Mouse (Mus musculus): ENCODE data around the gene Tbx15.

DNA sequence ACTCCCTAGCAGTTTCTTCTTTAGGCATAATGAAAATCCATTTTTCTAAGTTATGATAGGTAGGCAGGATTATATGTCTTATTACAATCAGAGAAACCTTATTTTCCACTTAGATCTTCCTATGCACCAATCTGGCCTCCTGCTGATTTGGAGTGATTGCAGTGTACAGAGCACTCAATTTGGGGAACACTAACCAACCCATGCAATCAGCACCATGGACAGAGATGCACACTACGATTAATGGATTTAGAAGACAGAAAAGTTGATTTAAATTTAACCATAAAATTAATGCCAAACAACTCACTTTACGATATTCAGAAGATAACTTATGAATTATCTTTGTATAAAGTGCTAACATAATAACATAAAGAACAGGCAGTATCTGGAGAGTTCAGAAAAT is 70.7 kb downstream of the Tbx15 start:
- no peak for TF ChIP-seq CTCF (IDR thresholded peaks at IDR 0.05; ENCODE audit: low read depth)
- no peak for TF ChIP-seq EP300 (IDR thresholded peaks at IDR 0.05; ENCODE audit: low read depth)

Measured in liver, postnatal 0 days (tissue).